In the genomic region with DNA sequence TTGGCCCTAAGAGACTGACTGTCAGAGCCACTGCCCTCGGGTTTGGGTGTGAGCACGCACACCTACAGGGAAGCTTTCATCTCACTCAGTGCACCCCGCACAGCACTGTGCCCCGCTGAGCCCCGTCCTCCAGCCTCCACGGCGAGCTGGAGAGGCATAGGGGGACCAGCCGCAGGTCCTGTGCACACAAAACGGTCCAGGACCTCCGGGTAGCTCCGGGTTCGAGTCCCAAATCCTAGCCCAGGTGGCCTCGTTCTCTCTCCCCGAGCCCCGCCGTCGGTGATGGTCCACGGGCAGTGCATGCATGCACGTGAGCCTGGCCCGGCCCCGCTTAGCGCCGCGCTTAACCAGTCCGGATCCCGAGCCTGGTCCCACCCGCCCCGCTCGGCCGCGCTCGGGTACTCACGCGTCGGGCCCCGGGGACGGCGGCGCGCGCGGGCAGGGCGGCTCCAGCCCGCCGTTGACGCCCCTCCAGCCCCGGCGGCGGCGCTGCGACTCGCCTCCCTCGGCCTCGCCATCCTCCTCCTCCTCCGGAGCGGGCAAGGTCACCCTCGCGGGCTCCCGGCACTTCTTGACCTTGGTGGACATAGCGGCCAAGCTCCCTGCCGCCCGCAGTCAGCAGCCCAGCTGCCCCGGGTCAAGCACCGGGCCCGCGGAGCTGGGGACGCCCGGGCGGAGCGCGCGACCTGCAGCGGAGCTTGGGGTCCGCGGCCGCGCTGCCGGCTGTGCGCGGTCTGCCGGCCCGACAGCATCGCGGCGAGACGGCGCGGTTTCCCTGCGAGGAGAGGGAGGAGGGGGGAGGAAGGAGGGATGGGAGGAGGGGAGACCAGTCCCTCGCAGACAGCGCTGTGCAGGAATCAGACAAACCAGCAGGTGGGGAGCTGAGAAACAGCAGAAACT, we compare ENCODE assay signal across 8 mouse cellular contexts. TPM values are rescaled to one million over a fixed set of nuclear protein-coding genes. Genes with fewer than 3 reads are reported as not detected.
DNase-seq lines count a peak whose midpoint lies in the region; ATAC-seq lines count a peak whose summit lies in the region.

A gene (minus strand): TSS at position 776 of the 900 bp plus-strand sequence.

- no peaks in the 10 kb centered on the region for H3K9me3 ChIP-seq in forebrain, embryonic 14.5 days (replicated peaks; ENCODE audit: control insufficient read depth, low read length)

- under 1% methylated on average over 79 of the region's 91 CpGs for WGBS in forebrain, embryonic 14.5 days

- peak; percentile 96 for ATAC-seq in forebrain, embryonic 14.5 days
- ATAC-seq in activated CD4-positive, CD25-positive, alpha-beta regulatory T cell, adult 4 months, result no peak

- peak within 1 kb of the TSS; percentile 47 for H3K4me3 ChIP-seq in brown adipose tissue, adult 24 weeks (ENCODE audit: insufficient read depth, low read depth, low read length)
- peak within 1 kb of the TSS; percentile 70 for H3K4me3 ChIP-seq in forebrain, embryonic 14.5 days (ENCODE audit: low read depth, low read length)

- peak within 1 kb of the TSS; percentile 75 for H3K9ac ChIP-seq in forebrain, embryonic 14.5 days (ENCODE audit: low read length)

- H3K36me3 ChIP-seq in forebrain, embryonic 14.5 days (ENCODE audit: control insufficient read depth, insufficient read depth, low read length), result no peaks in the 10 kb centered on the region

- H3K4me2 ChIP-seq in forebrain, embryonic 14.5 days (ENCODE audit: low read length), result peak within 1 kb of the TSS; percentile 78

- H3K4me1 ChIP-seq in brown adipose tissue, adult 24 weeks (ENCODE audit: control insufficient read depth, insufficient read depth, insufficient read length, low read length), result peaks cover 2% of the 10 kb centered on the region; the same call in 1 of the 2 replicates
- no peaks in the 10 kb centered on the region; the same call in 1 of the 2 replicates for H3K4me1 ChIP-seq in forebrain, embryonic 14.5 days (ENCODE audit: control insufficient read depth, insufficient read depth, low read length)

- H3K27ac ChIP-seq in brown adipose tissue, adult 24 weeks (replicated peaks; ENCODE audit: low read depth, low read length), result peak within 1 kb of the TSS; percentile 48
- H3K27ac ChIP-seq in forebrain, embryonic 14.5 days (ENCODE audit: low read depth, low read length), result peak within 1 kb of the TSS; percentile 9; the same call in 1 of the 2 replicates

- peak; percentile 63 for DNase-seq in R1 (ENCODE audit: low read depth, low spot score)
- peak; percentile 83 for DNase-seq in forebrain, embryonic 14.5 days (ENCODE audit: low spot score)
- peak; percentile 55 for DNase-seq in heart, postnatal 4 days
- peak; percentile 41 to 49 for DNase-seq in layer of hippocampus, postnatal 10 days (ENCODE audit: low spot score in 2 of 2)
- DNase-seq in lung, postnatal 14 days, result peak; percentile 19
- peak; percentile 77 to 78 for DNase-seq in right cerebral cortex, postnatal 10 days (ENCODE audit: low spot score in 2 of 2)

- 0 out of 2 replicates have a peak, but pooled peaks cover 4% of the 10 kb centered on the region for H3K27me3 ChIP-seq in forebrain, embryonic 14.5 days (replicated peaks; ENCODE audit: control insufficient read depth, insufficient read depth, low read length)

RNA-seq across cellular contexts. Expression of the gene that starts here (rescaled TPM):
- 0.87 and 2.6 TPM in 2 replicates for polyA plus RNA-seq in brown adipose tissue, adult 24 weeks (2012; ENCODE audit: insufficient read depth, insufficient read length, missing spikeins)
- polyA plus RNA-seq in forebrain, embryonic 14.5 days (2014; fragmentation: Nextera tagmentation; extraction: Ambion mirVana), result 4.8 and 5.6 TPM in 2 replicates
- 1 to 10 TPM; 9.6 to 9.8 TPM for total RNA-seq in heart, postnatal 4 days (2021)
- 10 to 100 TPM; 13.8 to 15.4 TPM for total RNA-seq in layer of hippocampus, postnatal 10 days (2021)
- 1 to 10 TPM in 1 of 2 experiments, not detected in 1; 1.3 TPM for polyA plus RNA-seq in activated CD4-positive, CD25-positive, alpha-beta regulatory T cell, adult 4 months (2017; shearing (Covaris generic))

Comparison
In these comparisons a context has a peak if more than half of its experiments do, and no peak if none do; other contexts are left out.
1. DNase-seq: peak in every context shown above with its lines; median percentile 83 in forebrain, embryonic 14.5 days; 78 in right cerebral cortex, postnatal 10 days; 63 in R1; 55 in heart, postnatal 4 days; 45 in layer of hippocampus, postnatal 10 days; 19 in lung, postnatal 14 days.